Mouse (Mus musculus) lung, embryonic 14.5 days (tissue): ENCODE measurements around the gene Clcn6. TPM values are rescaled to one million over a fixed set of nuclear protein-coding genes. Genes with fewer than 3 reads are reported as not detected.

Source experiments
- ATAC-seq: fragments of 200-750 bp; cut with Nextera tagmentation; 2 replicates; pipeline ENCODE4 v1.8.0; 2017; ENCODE audit warnings: mild to moderate bottlenecking, moderate TSS enrichment, moderate library complexity; ENCODE audit not compliant: insufficient read depth
- DNase-seq: peaks from one replicate; pipeline ENCODE4 v3.0.0-alpha.2; 2015
- H3K27ac ChIP-seq: fragments of 300-500 bp; sonication (generic); 2 replicates; pipeline ENCODE4 v1.5.1; 2014; ENCODE audit warnings: low read depth, mild to moderate bottlenecking, moderate library complexity
- H3K27me3 ChIP-seq: fragments of 300-500 bp; sonication (generic); 2 replicates; pipeline ENCODE4 v1.6.1; 2014; ENCODE audit warnings: low read length, control low read depth; ENCODE audit not compliant: insufficient read depth
- H3K36me3 ChIP-seq: fragments of 300-500 bp; sonication (generic); 2 replicates; pipeline ENCODE4 v1.6.1; 2014; ENCODE audit warnings: control low read depth; ENCODE audit not compliant: insufficient read depth
- H3K4me1 ChIP-seq: fragments of 300-500 bp; sonication (generic); 2 replicates; pipeline ENCODE4 v1.6.1; 2014; ENCODE audit warnings: antibody characterized with exemption, control low read depth; ENCODE audit not compliant: insufficient read depth
- H3K4me2 ChIP-seq: fragments of 300-500 bp; sonication (generic); 2 replicates; pipeline ENCODE4 v1.6.1; 2014; ENCODE audit warnings: mild to moderate bottlenecking
- H3K4me3 ChIP-seq: fragments of 300-500 bp; sonication (generic); 2 replicates; pipeline ENCODE4 v1.5.1; 2014; ENCODE audit warnings: low read depth, low read length
- H3K9ac ChIP-seq: fragments of 300-500 bp; sonication (generic); 2 replicates; pipeline ENCODE4 v1.6.1; 2014
- H3K9me3 ChIP-seq: fragments of 300-500 bp; sonication (generic); 2 replicates; pipeline ENCODE4 v1.6.1; 2016; ENCODE audit warnings: low read depth, low read length, control low read depth
- CTCF ChIP-seq: IDR thresholded peaks from 2 replicates; pipeline ENCODE4 v1.5.1; 2016; ENCODE audit warnings: antibody characterized with exemption, low read depth
- WGBS: fragments of 180-500 bp; shearing (Covaris S2); extraction: QIAGEN DNeasy Blood & Tissue Kit; methylation state at CpG from one replicate; pipeline ENCODE4 v1.1.7; 2014; 5-methylcytosine and 5-hydroxymethylcytosine counted together
- polyA plus RNA-seq: library from polyadenylated mRNA; unstranded; fragments of >200 nt; fragmentation: Nextera tagmentation; extraction: Ambion mirVana; gene quantifications from 2 replicates; pipeline ENCODE4 v1.2.1, GENCODE M21; 2014

Gene Clcn6
- polyA plus RNA-seq, 1 experiment from 2014 or later, result 4.2 TPM

DNA sequence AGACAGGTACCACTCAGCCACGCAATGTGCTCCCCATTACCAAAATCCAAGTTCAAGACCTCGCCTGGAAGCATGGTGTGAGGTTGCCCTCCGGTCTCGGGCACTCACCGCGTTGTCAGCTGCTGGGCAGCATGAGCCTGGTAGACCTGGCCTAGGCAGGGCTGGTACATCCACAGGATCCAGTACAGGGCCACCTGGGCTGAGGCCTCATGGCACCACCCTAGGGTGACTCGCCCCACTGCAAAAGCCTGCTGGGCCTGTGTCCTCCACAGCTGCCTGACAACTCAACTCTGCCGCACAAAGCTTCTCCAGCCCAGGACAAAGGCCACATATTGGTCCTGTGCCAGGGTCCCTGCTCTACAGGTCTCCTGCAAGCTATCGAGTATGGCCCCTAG lies 22.5 kb upstream of the Clcn6 start:
- no peak overlapping the region for H3K9ac ChIP-seq
- ATAC-seq (no peak), DNase-seq (no peak)
- H3K9me3 ChIP-seq, result no peaks in the 10 kb centered on the region
- WGBS, result 84% methylated on average over 9 of the region's 9 CpGs
- H3K36me3 ChIP-seq, result peaks cover 29% of the 10 kb centered on the region
- no peaks in the 10 kb centered on the region for H3K27me3 ChIP-seq
- TF ChIP-seq CTCF, result no peak
- H3K4me1 ChIP-seq, result no peaks in the 10 kb centered on the region
- no peak overlapping the region for H3K4me2 ChIP-seq
- no peak overlapping the region for H3K27ac ChIP-seq
- no peak overlapping the region for H3K4me3 ChIP-seq

DNA sequence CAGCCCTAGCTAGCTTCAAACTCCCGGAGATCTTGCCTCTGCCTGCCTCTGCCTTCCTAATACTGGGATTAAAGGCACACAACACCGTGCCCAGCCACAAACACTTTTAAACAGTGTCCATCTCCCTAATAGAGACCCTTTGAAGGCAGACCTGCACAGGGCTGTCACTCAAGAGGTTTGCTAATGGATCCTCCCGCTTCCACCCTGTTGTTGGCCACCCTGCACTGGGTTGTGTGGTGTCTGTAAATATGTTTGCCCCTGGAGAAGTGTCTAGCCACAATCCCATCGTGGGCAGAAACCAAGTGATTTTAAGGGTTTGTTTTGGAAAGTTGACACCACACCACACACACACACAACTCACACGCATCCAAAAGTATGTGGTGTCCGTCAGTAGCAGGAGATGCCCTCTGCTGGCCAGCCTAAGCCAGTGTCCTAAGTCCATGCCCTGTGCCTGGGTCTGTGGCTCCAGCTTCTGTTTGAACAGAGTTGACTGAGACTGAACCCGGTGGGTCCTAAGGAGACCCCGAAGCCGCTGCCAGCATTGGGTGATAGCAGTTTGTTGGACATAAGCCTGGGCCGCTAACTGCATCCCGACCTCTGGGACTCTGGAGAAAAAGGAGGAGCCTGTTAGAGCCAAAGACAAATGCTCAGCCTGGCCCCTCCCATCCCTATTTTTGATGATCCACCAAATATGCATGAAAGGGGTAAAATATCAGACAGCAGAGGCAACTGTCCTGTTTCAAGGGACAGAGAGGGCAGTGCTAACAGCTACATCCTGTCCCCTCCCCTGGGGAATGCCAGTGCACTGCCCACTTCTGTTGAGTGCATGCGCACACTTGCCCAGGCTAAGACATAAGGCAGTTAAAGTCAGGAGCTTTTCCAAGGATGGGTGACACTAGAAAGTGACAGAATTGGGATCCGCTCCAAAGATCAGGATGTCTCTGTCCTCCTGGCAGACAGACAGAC lies 21.8 kb upstream of the Clcn6 start:
- Histone ChIP-seq H3K4me1 (no peaks in the 10 kb centered on the region), H3K9me3 (no peaks in the 10 kb centered on the region), H3K4me2 (no peak overlapping the region), H3K9ac (no peak overlapping the region), H3K36me3 (peaks cover 36% of the 10 kb centered on the region), H3K4me3 (no peak overlapping the region), H3K27ac (no peak overlapping the region), H3K27me3 (no peaks in the 10 kb centered on the region)
- WGBS, result 40% methylated on average over 13 of the region's 13 CpGs
- TF ChIP-seq CTCF, result peak; percentile 82
- DNase-seq, result peak; percentile 81
- peak; percentile 83 for ATAC-seq

GRCm38 (mm10) chr4:148058993-148059392 lies 20.4 kb upstream of the Clcn6 start:
- 92% methylated on average over 6 of the region's 6 CpGs for WGBS
- Histone ChIP-seq H3K4me2 (no peak overlapping the region), H3K4me3 (no peak overlapping the region), H3K9ac (no peak overlapping the region), H3K27ac (no peak overlapping the region), H3K27me3 (no peaks in the 10 kb centered on the region), H3K4me1 (no peaks in the 10 kb centered on the region), H3K36me3 (peaks cover 45% of the 10 kb centered on the region), H3K9me3 (no peaks in the 10 kb centered on the region)
- no peak for TF ChIP-seq CTCF
- ATAC-seq (no peak), DNase-seq (no peak)

DNA sequence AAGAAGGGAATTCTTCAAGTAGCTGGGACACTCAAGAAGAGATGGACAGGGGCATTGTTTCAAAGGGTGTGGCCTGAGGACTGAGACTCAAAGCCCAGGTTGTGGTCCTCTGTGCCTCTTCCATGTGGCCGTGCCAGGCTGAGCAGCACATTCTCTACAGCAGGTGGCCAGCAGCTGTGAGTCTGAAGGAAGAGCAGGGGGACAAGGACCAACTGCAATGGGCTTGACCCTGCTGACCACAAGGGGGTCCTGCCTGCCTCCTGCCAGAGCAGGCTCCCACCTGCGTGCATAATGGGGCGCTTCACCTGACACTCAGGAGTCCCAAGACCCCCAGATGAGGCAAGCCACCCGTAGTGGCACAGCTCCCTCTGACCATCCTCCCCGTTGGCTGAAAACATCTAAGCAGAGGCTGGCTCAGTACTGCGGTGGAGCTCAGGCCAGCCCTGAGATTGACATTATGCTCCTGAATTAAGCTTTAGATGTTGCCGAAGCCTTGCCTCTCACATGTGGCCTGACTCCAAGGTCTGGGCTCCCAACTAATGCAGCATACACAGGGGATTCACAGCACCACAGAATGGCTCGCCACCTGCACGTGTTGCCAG lies 19.7 kb upstream of the Clcn6 start:
- no peak overlapping the region for H3K4me3 ChIP-seq
- H3K36me3 ChIP-seq, result peaks cover 52% of the 10 kb centered on the region
- no peak overlapping the region for H3K9ac ChIP-seq
- H3K27ac ChIP-seq, result no peak overlapping the region
- no peak for TF ChIP-seq CTCF
- no peaks in the 10 kb centered on the region for H3K27me3 ChIP-seq
- 89% methylated on average over 9 of the region's 9 CpGs for WGBS
- DNase-seq (no peak), ATAC-seq (no peak)
- H3K9me3 ChIP-seq, result no peaks in the 10 kb centered on the region
- H3K4me1 ChIP-seq, result no peaks in the 10 kb centered on the region
- no peak overlapping the region for H3K4me2 ChIP-seq

GRCm38 (mm10) chr4:148057661-148058209 lies 19.1 kb upstream of the Clcn6 start:
- peaks cover 58% of the 10 kb centered on the region for H3K36me3 ChIP-seq
- 62% methylated on average over 5 of the region's 5 CpGs for WGBS
- no peak overlapping the region for H3K4me2 ChIP-seq
- H3K9ac ChIP-seq, result no peak overlapping the region
- no peak overlapping the region for H3K27ac ChIP-seq
- H3K4me3 ChIP-seq, result no peak overlapping the region
- no peaks in the 10 kb centered on the region for H3K9me3 ChIP-seq
- TF ChIP-seq CTCF, result peak; percentile 40
- DNase-seq (no peak), ATAC-seq (no peak)
- H3K4me1 ChIP-seq, result no peaks in the 10 kb centered on the region
- H3K27me3 ChIP-seq, result no peaks in the 10 kb centered on the region

DNA sequence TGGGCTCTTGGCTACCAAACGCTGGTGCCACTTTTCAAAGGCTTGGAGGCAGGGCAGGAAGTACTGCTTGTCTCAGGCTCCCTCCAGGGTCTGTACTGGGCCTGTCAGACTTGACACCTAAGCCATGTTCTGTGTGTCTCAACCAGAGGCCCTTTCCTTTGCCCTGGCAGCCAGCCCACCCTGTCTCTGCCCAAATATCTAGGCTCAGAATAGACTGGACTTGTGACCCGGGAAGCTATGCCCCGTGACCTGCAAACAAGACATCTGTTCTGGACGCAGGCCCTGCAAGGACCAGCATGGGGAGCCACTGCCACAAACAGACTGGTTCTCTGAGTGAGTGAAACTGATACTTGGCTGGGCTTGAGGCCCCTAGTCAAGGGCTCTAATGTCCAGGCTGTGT lies 18.2 kb upstream of the Clcn6 start:
- 85% methylated on average over 4 of the region's 4 CpGs for WGBS
- DNase-seq, result no peak

DNA sequence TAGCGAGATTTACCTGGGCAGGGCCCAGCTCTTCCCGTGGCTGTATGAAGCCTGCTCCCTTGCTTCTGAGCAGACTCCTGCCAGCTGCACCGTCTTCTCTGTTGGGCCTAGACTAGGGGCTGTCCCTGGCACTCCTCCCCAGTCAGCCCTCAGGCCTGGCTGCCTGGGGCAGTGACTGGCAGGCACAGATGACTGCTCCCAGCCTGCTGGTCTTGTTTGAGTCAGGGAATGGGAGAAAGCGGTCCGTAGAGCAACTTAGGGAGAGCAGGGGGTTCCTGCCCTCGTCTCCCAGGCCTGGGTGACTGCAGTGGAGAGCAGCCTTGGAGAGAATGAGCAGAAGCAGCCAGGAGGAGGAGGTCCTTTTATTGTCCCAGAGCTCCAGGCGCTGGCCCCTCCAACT lies 17.6 kb upstream of the Clcn6 start:
- Histone ChIP-seq H3K4me1 (no peaks in the 10 kb centered on the region), H3K9ac (no peak overlapping the region), H3K4me3 (no peak overlapping the region), H3K27me3 (no peaks in the 10 kb centered on the region), H3K4me2 (no peak overlapping the region), H3K36me3 (peaks cover 72% of the 10 kb centered on the region), H3K27ac (no peak overlapping the region), H3K9me3 (no peaks in the 10 kb centered on the region)
- DNase-seq (no peak), ATAC-seq (no peak)
- no peak for TF ChIP-seq CTCF
- 84% methylated on average over 7 of the region's 7 CpGs for WGBS

More for the DNA sequence above, 18.2 kb upstream of the Clcn6 start:
- Histone ChIP-seq H3K36me3 (peaks cover 67% of the 10 kb centered on the region), H3K27me3 (no peaks in the 10 kb centered on the region), H3K4me2 (no peak overlapping the region), H3K9me3 (no peaks in the 10 kb centered on the region), H3K4me3 (no peak overlapping the region), H3K4me1 (no peaks in the 10 kb centered on the region), H3K9ac (no peak overlapping the region), H3K27ac (no peak overlapping the region)
- no peak for TF ChIP-seq CTCF
- no peak for ATAC-seq
